Mouse (Mus musculus) erythroblast, embryonic 14.5 days (primary cell): ENCODE measurements around the gene Soga1. TPM values are rescaled to one million over a fixed set of nuclear protein-coding genes. Genes with fewer than 3 reads are reported as not detected.

ENCODE experiments used
- H3K27me3 ChIP-seq: 2 replicates; pipeline ENCODE4 v1.6.1; 2012; ENCODE audit warnings: inconsistent platforms; ENCODE audit not compliant: control insufficient read depth
- H3K36me3 ChIP-seq: 2 replicates; pipeline ENCODE4 v1.6.1; 2012; ENCODE audit warnings: mild to moderate bottlenecking, inconsistent platforms; ENCODE audit not compliant: control insufficient read depth
- H3K4me1 ChIP-seq: 2 replicates; pipeline ENCODE4 v1.6.1; 2012; ENCODE audit warnings: inconsistent platforms; ENCODE audit not compliant: control insufficient read depth
- H3K4me3 ChIP-seq: replicated peaks from 2 replicates; pipeline ENCODE3; 2012; ENCODE audit warnings: moderate library complexity, mild to moderate bottlenecking, inconsistent platforms
- H3K9me3 ChIP-seq: 2 replicates; pipeline ENCODE4 v1.6.1; 2012; ENCODE audit warnings: low read length, inconsistent platforms, mixed read lengths; ENCODE audit not compliant: control insufficient read depth
- GATA1 ChIP-seq: IDR thresholded peaks from 2 replicates; pipeline ENCODE4 v1.6.1; 2012; ENCODE audit warnings: low read length, inconsistent platforms, mixed read lengths
- TAL1 ChIP-seq: IDR thresholded peaks from 3 replicates; pipeline ENCODE4 v1.6.1; 2012; ENCODE audit warnings: low read length, inconsistent platforms, mixed read lengths
- polyA plus RNA-seq: library from polyadenylated mRNA; stranded (reverse); fragments of >175 nt; gene quantifications from 2 replicates; pipeline ENCODE4 v1.2.3, GENCODE M21; 2012

The Soga1 gene
- polyA plus RNA-seq, 1 experiment: 0.14 TPM

GRCm38 (mm10) chr2:156991470-156992319, 87.4 kb downstream of the Soga1 start, which contains the start of gene Ndrg3:
TSS of gene Ndrg3 (minus strand) at chr2:156992056.
- Histone ChIP-seq H3K4me1 (peaks cover 46% of the 10 kb centered on the region), H3K9me3 (no peaks in the 10 kb centered on the region), H3K27me3 (no peaks in the 10 kb centered on the region), H3K4me3 (peak within 1 kb of the TSS; percentile 81), H3K36me3 (peaks cover 59% of the 10 kb centered on the region)
- TF ChIP-seq GATA1: no peak
- TF ChIP-seq TAL1: no peak

DNA sequence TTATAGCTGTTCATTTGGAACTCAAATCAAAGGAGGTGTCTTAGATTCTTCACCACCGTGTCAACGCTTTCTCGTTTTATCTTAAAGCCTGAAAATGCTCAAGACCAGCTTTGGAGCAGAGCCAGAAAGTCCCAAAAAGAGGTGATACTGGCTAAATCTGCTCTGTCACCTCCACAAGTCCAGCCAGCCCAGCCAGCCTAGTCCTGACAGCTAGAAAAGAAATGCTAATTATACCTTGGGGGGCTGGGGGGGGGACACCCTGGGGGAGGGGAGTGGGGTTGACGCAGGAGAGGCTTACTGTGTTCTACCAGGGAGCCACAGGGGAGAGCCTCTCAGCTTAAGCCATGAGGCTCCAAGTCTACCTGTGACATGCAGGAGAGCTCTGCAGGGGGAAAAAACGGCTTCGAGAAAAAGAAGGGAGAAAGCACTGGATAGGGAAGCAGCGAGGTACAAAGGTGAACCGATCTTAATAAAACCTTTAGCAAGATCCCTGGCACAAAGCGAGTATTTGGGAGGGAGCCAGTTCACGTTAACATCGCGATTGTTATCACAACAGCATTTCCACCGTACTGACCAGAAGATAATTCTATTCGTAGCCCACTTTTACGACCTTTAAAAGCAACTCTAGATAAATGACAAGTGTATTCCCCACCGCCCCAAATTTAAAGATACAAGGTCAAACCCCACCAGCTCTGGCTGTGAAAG, 88.2 kb downstream of the Soga1 start:
- Histone ChIP-seq H3K4me1 (peaks cover 49% of the 10 kb centered on the region), H3K9me3 (no peaks in the 10 kb centered on the region), H3K36me3 (peaks cover 55% of the 10 kb centered on the region), H3K27me3 (no peaks in the 10 kb centered on the region), H3K4me3 (peak overlapping the region; percentile 81)
- TF ChIP-seq GATA1 (peak; percentile 18; the same call in 1 of the 2 replicates), TAL1 (no peak)

DNA sequence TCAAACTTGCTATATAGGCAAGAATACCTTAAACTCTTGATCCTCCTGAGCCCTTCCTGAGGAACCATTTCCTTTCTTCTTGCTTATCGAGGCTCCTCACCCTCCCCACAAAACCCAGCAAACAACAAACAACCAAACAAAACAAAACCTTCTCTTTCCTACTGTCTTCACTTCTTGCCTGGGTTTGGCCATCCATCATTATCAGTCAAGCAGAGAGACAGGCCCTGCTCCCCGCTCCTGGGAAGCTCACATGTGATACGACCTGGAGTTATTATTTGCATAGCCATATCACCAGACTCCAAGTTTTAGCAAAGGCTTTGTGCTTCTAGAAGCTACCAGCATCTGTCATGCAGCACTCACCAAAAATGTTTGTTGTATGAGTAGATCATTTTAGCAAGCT, 91.7 kb downstream of the Soga1 start:
- TF ChIP-seq TAL1 (no peak), GATA1 (no peak)
- no peaks in the 10 kb centered on the region for H3K9me3 ChIP-seq
- H3K4me3 ChIP-seq: no peak overlapping the region
- H3K27me3 ChIP-seq: no peaks in the 10 kb centered on the region
- H3K4me1 ChIP-seq: peaks cover 69% of the 10 kb centered on the region
- peaks cover 35% of the 10 kb centered on the region for H3K36me3 ChIP-seq

DNA sequence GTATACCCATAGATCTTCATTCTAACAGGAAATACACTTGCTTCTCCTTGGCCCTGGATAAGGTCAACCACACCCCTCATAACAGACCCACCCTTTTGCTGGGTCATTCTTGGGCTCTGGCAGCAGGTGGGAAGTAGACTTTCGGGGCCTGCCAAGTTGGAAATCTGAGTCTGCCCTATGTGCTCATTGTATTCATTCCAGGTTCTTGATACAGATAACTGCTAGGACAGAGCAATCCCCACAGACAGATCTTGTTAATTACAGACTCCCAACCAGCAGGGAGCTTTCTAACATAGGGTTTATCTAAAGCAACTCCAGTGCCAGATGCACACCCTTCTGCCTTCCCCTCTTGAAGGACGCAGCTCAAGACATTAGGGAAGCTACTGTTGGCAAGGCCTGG, 96.2 kb downstream of the Soga1 start:
- Histone ChIP-seq H3K4me3 (peak overlapping the region; percentile 36), H3K4me1 (peaks cover 53% of the 10 kb centered on the region), H3K9me3 (no peaks in the 10 kb centered on the region), H3K36me3 (peaks cover 47% of the 10 kb centered on the region), H3K27me3 (no peaks in the 10 kb centered on the region)
- no peak for TF ChIP-seq GATA1
- TF ChIP-seq TAL1: peak; percentile 4; the same call in 1 of the 3 replicates

DNA sequence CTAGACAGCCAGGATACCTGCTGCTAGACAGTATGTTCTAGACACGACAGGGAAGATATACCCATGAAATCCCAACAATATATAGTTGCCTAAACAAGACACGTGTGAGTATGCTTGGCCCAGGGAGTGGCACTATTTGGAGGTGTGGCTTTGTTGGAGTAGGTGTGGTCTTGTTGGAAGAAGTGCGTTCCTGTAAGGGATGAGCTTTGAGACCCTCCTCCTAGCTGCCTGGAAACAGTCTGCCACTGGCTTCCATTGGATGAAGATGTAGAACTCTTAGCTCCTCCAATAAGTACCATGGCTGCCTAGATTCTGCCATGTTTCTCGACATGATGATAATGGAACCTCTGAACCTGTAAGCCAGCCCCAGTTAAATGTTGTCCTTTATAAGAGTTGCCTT, 97.8 kb downstream of the Soga1 start:
- no peaks in the 10 kb centered on the region for H3K9me3 ChIP-seq
- H3K27me3 ChIP-seq: no peaks in the 10 kb centered on the region
- no peak overlapping the region for H3K4me3 ChIP-seq
- no peak for TF ChIP-seq TAL1
- no peak for TF ChIP-seq GATA1
- H3K4me1 ChIP-seq: peaks cover 42% of the 10 kb centered on the region
- H3K36me3 ChIP-seq: peaks cover 48% of the 10 kb centered on the region

- no peaks in the 10 kb centered on the region for H3K9me3 ChIP-seq
- no peak for TF ChIP-seq GATA1
- no peak for TF ChIP-seq TAL1
- H3K36me3 ChIP-seq: peaks cover 52% of the 10 kb centered on the region
- H3K4me3 ChIP-seq: no peak overlapping the region
- H3K27me3 ChIP-seq: no peaks in the 10 kb centered on the region
- H3K4me1 ChIP-seq: peaks cover 36% of the 10 kb centered on the region
These were observed 99.0 kb downstream of the Soga1 start for GRCm38 (mm10) chr2:156980059-156980458.

DNA sequence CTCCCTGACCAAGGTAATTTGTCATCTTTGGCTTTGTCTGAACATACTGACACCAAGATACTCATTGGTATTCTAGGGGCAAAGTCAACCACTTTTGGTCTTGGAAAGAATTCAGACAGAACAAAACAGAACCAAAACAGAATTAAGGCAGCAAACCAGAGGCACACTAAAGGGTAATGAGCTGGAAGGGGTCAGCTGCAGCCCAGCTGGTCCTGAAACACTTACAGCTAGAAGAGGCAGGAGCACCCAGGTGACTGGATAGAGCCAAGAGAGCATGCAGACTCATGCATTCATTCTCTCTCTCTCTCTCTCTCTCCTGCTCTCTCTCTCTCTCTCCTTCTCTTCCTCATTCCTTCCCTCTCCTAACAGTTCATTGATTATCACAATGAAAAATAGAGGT, 102.3 kb downstream of the Soga1 start:
- TF ChIP-seq TAL1: no peak
- TF ChIP-seq GATA1: no peak
- Histone ChIP-seq H3K9me3 (no peaks in the 10 kb centered on the region), H3K36me3 (peaks cover 64% of the 10 kb centered on the region), H3K27me3 (no peaks in the 10 kb centered on the region), H3K4me1 (peaks cover 10% of the 10 kb centered on the region), H3K4me3 (no peak overlapping the region)

DNA sequence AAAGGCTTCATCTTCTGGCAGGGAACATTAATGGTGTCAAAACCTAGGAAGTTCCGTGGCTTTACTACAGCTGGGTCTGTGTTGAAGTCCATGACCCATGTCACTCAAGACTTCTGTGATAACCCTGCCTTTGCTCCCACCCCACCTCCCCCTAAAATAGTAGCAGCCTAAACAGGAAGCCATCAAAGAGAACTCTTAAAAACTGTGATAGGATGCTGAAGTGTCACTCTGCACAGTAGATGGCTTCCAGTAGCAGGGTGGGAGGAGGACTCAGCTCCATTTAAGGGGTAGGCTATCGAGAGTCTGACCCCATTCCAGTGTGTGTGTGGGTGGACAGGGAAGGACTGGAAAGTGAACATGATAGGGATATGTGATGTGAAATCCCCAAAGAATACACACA, 104.1 kb downstream of the Soga1 start:
- Histone ChIP-seq H3K36me3 (peaks cover 67% of the 10 kb centered on the region), H3K9me3 (no peaks in the 10 kb centered on the region)

More for the DNA sequence above, 104.1 kb downstream of the Soga1 start:
- no peak overlapping the region for H3K4me3 ChIP-seq
- no peaks in the 10 kb centered on the region for H3K27me3 ChIP-seq
- H3K4me1 ChIP-seq: peaks cover 8% of the 10 kb centered on the region
- no peak for TF ChIP-seq TAL1
- no peak for TF ChIP-seq GATA1
